Mouse (Mus musculus) small intestine, adult 2 months (tissue): ENCODE results near the gene Olfr772.
"Not testable (repeated sequence)": the region's sequence is repeated elsewhere in the genome, so short reads cannot be mapped to it uniquely, and the experiment has no call there.

Experiments used
- CTCF ChIP-seq: fragments of 200-500 bp; IDR thresholded peaks from 2 replicates; pipeline ENCODE4 v1.5.1; 2012; ENCODE audit warnings: low read depth, mild to moderate bottlenecking, control low read depth, inconsistent platforms, low read length, moderate library complexity, mixed read lengths; ENCODE audit not compliant: insufficient replicate concordance, insufficient read length; ENCODE audit errors: extremely low read depth
- POLR2A ChIP-seq: fragments of 200-500 bp; IDR thresholded peaks from 2 replicates; pipeline ENCODE4 v1.6.1; 2012; ENCODE audit warnings: low read depth, mild to moderate bottlenecking, control low read depth, inconsistent platforms, low read length, moderate library complexity

- not testable (repeated sequence) for TF ChIP-seq CTCF, POLR2A
Observed at GRCm38 (mm10) chr10:129187319-129187718, 9.6 kb upstream of the Olfr772 start, which contains the start of gene Olfr773.
